Mouse (Mus musculus) lung, postnatal 10 days (tissue): ENCODE data around the gene Cnot1.

Experiments
- DNase-seq: peaks from one replicate; pipeline ENCODE4 v3.0.0; 2021

The Cnot1 gene

DNA sequence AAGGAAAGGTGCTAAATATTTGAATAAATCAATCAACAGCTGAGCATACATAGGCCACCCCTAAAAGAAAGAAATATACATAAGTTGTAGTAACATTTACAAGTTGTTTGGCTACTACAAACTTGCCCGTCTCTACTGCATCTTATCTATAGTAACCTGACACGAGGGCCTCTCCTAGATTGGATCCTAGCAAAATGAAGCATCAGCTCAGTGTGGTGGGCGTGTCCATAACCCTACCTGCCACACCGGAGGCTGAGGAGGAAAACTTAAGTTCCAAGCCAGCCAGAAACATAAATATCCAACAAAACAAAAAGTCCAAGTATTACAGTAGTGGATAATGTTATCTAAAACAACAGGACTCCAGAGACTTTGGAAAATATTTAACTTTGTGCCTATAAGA is 79.6 kb downstream of the Cnot1 start:
- DNase-seq, result no peak

GRCm38 (mm10) chr8:95716546-95717335 is 90.5 kb downstream of the Cnot1 start:
- DNase-seq, result no peak

DNA sequence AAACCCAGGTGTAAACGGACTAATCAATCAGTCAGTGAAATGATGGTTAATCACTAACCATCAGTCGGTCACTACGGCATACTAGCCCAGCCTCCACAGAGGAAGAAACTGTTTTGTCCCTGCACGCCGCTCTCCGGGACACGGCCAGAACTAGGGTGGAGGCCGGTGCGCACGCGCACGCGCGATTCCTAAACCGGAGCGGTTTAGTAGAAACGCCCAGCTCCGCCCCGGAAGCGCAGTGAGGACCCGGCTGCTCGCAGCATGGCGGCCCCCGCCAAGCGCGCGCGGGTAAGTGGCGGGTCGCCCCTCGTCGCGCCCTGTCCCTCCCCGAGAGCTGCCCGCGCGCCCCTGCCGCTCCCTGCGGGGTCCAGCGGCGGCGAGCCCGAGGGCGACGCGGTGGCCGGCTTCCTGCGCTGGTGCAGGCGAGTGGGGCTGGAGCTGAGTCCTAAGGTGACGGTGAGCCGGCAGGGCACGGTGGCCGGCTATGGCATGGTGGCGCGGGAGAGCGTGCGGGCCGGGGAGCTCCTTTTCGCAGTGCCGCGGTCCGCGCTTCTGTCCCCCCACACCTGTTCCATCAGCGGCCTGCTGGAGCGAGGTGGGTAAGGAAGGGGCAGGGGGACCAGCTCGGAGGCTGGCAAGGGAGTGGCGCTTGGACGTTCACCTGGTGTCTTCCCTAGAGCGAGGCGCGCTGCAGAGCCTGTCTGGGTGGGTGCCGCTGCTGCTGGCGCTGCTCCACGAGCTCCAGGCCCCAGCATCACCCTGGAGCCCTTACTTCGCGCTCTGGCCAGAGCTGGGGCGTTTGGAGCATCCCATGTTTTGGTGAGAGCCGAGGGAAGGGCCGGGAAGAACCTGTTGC is 91.4 kb downstream of the Cnot1 start, which contains the start of gene Setd6:
Gene Setd6 (plus strand): TSS at position 206 of the 856 bp plus-strand sequence.
- peak; percentile 91 for DNase-seq

- DNase-seq, result no peak
Measured at GRCm38 (mm10) chr8:95714837-95715413, 92.3 kb downstream of the Cnot1 start.

DNA sequence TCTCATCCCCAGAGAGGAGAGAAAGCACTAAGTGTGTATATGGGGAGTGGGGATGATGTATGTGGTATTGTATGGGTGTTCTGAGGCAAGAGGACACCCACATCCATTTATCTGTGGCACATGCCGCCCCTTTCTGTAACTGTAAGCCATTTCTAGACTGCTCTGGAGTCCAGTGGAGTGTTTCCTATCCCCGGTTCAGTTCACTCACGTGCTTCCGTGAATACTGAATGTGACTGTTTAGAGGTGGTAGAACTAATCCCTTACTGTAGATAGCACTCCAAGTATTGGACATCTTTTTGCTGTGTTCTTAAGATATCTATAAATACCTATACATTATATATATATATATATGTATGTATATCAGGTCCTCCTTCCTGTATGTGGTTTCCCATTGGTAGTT is 92.9 kb downstream of the Cnot1 start:
- DNase-seq, result no peak

- DNase-seq, result peak; percentile 72
Measured at GRCm38 (mm10) chr8:95713100-95714010, 93.9 kb downstream of the Cnot1 start.

DNA sequence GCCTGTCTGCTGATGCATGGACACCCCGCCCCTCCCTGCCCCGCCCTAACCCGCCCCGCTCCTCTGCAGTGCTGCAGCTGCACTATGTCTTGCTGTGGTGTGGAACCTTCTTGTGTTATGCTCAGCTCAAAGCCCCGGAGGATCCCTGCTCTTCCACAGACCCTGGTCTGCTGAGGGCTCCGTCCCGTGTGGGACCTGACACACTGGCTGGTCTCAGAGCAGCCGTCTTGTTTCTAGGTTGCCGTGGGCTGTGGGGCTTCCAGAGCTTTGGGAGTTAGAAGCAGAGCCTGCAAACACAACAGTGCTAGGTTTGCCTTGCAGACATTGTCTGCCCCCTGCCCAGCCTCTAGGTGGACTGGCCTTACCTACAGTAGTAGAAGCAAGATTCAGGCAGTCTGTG is 94.9 kb downstream of the Cnot1 start:
- DNase-seq, result no peak

- no peak for DNase-seq
Measured at GRCm38 (mm10) chr8:95711029-95711428, 96.2 kb downstream of the Cnot1 start.

GRCm38 (mm10) chr8:95709579-95709978 is 97.7 kb downstream of the Cnot1 start:
- no peak for DNase-seq

DNA sequence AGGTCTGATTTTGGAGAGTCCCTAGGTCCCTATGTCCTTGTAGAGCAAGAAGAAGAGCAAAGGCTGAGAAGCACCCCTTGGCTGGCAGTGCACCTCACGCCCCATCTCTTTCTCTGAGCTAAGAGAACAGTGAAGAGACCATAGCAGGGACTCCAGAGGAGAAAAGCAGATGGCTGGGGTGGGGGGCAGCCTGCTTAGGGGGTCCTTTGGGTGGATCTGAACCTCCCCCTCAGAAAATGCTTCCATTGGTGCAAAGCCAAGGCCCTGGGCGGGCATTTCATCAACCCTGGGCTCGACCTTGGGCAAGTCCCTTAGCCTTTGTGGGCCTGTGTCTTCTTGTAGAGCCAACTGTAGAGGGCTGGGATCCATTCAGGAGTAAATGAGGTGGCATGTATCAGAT is 102.7 kb downstream of the Cnot1 start:
- DNase-seq, result no peak

- DNase-seq, result peak; percentile 57
Measured at GRCm38 (mm10) chr8:95703461-95704260, 103.6 kb downstream of the Cnot1 start.

DNA sequence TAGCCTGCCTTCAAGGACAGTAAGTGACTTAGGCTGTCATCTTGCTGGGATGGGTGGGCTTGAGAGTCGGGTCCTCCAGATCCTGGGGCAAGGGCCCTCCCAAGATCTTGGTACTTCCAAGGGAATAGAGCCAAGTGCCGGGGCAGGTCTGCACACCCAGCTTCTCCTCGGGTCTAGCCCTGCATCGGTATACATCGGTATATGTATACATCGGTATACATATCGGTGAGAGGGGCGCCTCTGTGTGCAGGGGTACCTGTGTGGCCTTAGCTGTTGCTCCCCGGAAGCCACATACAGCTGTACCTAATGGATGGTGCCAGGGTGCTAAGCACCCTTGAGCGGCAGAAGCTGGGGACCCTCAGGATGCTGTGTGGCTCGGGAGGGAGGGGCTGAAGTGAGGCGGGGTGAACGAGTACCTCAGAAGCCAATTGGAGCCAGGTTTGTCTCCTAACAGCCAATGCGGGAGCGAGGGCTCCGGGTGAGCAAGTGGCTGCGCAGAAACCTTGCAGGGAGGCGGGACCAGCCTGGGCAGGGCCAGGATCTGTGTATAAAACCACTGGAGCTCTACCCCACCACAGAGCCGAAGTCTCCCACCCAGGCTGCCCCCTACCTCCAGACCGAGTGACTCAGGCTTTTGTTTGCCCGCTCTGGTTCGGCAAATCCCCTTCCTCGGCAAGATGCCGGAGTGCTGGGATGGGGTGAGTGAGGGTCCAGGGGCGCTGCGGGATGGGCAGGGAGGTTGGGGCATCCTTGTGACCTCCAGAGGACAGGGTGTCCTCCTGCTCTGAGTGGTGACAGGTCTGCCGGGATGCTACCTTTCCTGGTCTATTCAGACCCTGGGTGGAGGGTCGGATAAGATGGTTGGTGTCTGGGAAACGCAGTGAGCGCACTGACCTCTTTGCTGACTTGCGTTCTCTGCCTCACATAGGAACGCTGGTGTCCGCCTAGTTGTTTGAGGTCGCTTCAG is 104.5 kb downstream of the Cnot1 start:
- DNase-seq, result peak; percentile 91

DNA sequence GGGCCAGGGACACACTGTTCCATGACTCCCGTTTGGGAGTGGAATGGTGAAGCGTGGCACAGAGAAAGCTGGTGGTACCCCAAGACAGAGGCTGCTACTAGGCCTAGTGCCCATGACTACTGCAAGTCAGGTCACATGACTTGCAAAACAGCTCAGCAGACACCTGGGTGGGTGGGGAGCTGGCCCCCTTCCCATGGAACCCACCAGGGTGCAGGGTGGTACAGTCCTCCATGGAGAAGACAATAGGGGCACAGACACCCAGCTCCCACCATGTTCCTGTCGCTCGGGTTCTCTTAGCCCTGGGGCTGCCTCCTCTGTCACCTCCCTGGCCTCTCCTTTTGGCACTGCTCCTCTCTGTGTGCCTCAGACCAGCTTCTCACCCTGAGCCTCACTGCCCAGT is 105.5 kb downstream of the Cnot1 start:
- DNase-seq, result no peak

- DNase-seq, result no peak
Measured at GRCm38 (mm10) chr8:95700282-95700681, 107.0 kb downstream of the Cnot1 start.

- no peak for DNase-seq
Measured at GRCm38 (mm10) chr8:95698179-95698578, 109.1 kb downstream of the Cnot1 start.

DNA sequence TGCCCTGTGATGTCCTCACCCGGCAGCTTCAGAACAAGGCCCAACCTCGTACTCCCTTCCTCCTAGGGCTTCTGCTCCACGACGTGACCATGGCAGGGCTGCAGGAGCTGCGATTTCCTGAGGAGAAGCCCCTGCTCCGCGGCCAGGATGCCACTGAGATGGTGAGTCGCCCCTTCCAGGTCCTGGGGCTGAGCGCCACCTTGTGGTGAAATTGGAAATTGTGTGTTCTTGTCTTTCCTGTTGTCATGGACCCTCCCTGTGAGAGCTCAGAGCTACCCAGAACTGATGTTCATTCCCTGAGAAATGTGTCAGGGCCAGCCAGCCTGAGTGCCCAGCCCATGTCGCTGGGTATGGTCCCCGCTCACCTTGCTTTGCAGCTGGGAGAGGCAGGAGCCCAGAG is 110.1 kb downstream of the Cnot1 start:
- DNase-seq, result peak; percentile 91

DNA sequence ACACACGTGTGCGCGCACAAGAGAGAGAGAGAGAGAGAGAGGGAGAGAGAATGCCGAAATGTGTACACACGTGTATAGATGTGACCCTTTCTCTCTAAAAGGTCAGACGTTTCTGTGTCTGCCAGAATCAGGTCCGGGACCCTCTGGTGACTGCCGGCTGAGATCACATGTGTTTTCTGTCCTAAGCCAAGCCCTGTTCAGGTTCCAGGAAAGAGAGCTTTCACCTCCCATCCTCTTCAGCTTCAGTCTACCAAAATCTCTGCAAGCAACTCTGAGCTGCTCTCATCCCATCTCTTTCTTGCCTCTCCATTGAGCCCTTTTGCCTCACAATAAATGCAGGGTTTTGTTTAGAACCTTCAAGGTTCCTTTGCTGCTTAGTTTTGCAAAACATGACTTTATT is 110.6 kb downstream of the Cnot1 start:
- DNase-seq, result no peak

DNA sequence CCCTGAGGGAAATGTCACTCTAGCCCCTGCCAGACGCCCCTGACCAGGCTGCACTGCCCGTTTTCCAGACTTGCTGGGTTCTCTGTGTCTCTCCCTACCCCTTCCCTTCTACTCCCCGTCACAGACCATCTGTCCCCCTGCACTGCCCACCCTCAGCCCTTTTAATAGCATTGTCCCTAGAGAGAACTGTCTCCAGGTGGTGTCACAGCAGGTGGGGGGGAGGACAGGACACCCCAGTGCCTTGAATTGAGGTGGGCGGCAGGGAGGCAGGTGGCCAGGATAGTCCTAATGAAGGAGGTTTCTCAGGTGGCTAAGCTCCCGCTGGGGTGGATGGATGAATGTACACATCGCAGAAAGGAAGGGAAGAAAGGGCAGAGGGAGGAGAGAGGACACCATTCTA is 112.6 kb downstream of the Cnot1 start:
- DNase-seq, result no peak

DNA sequence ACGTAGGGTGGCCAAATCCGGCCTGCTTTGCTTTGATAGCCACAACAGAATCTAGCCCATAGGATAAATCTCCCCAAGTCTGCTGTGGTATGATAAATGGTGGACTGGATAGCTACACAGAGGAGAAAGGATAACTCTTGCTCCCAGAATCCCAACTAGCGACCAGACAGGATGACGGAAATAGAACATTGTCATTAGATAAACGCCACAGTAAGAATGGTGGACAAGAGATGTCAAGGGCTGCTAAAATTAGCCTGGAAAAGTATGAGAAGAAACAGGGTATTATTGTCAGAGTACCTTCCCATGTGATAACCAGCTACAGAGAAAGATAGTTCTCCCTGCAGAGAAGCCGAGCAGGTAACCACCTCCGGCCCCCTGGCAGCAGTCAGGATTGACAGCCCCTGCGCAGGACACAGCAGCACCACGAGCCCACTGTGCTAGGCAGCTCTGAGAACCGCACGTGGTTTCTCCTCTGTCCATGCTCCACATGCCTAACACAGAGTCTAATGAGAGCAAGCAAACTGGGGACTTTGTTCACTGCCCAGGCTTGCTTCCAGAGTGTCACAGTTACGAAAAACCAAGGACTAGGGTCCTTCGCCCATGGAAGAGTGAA is 116.2 kb downstream of the Cnot1 start:
- no peak for DNase-seq

DNA sequence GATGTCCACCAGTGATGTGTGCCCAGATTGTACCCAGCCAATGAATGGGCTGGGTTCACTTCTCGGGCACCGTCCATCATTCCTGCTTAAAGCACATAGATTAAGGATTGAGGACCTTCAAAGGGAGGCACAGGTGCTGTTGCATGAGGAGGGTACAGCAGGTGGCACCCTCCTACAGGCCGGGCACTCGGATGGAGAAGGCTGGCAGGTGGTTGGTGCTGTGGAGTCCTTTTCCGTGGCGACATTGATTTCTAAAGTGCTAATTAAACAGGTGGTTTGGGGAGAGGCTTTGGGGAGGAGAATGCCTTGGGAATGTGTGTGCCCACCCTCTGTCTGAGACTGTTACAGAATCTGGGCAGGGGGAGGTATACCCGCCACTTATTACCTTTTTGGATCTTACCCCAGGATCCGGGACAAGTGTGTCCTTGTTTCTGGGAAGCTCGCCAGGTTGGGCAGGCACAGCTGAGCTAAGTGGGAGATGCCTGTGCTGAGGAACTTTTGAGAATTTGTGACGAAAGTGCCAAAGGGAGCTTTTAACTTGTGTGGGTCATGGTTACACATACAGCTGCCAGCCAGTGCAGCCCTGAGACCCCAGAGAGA is 119.1 kb downstream of the Cnot1 start:
- peak; percentile 71 for DNase-seq
